Mouse (Mus musculus): Measurements from ENCODE around the gene Ucp2. TPM values are rescaled to one million over a fixed set of nuclear protein-coding genes. Genes with fewer than 3 reads are reported as not detected.
A peak's percentile ranks its signal among the peaks of the same experiment; 100 is the strongest.

The Ucp2 gene
- polyA plus RNA-seq, 1 experiment from 2014 or later, result 617 TPM

GRCm38 (mm10) chr7:100495042-100495441 is 1.9 kb downstream of the Ucp2 start:
- 38% methylated on average over 8 of the region's 8 CpGs for WGBS
- Histone ChIP-seq H3K36me3 (ENCODE audit: insufficient read depth, low read length) (peaks cover 15% of the 10 kb centered on the region), H3K27me3 (replicated peaks; ENCODE audit: insufficient read depth, low read length) (no peaks in the 10 kb centered on the region), H3K4me3 (ENCODE audit: low read depth, low read length) (peak overlapping the region; percentile 57), H3K4me1 (ENCODE audit: insufficient read depth, low read depth, low read length) (peaks cover 5% of the 10 kb centered on the region; the same call in 1 of the 2 replicates), H3K9ac (replicated peaks; ENCODE audit: low read depth) (peak overlapping the region; percentile 1; the same call in 1 of the 2 replicates), H3K27ac (ENCODE audit: low read length) (peak overlapping the region; percentile 87), H3K4me2 (replicated peaks; ENCODE audit: low read depth, low read length) (peak overlapping the region; percentile 83), H3K9me3 (ENCODE audit: low read length) (no peaks in the 10 kb centered on the region)
- no peak for TF ChIP-seq CTCF (IDR thresholded peaks at IDR 0.05)
- no peak for TF ChIP-seq EP300 (IDR thresholded peaks at IDR 0.05)
- ATAC-seq, result no peak
- peak; percentile 26 for DNase-seq (ENCODE audit: low spot score)

GRCm38 (mm10) chr7:100495581-100496251 is 2.6 kb downstream of the Ucp2 start:
- no peaks in the 10 kb centered on the region for H3K9me3 ChIP-seq (ENCODE audit: low read length)
- H3K36me3 ChIP-seq (ENCODE audit: insufficient read depth, low read length), result peaks cover 17% of the 10 kb centered on the region
- ATAC-seq, result peak; percentile 81
- peak overlapping the region; percentile 87 for H3K27ac ChIP-seq (ENCODE audit: low read length)
- TF ChIP-seq EP300 (IDR thresholded peaks at IDR 0.05) (0 out of 2 replicates have a peak, but pooled peaks have one; percentile 18), CTCF (IDR thresholded peaks at IDR 0.05) (peak; percentile 20; the same call in 1 of the 2 replicates)
- WGBS, result 36% methylated on average over 9 of the region's 11 CpGs
- H3K4me2 ChIP-seq (replicated peaks; ENCODE audit: low read depth, low read length), result peak overlapping the region; percentile 83
- H3K9ac ChIP-seq (replicated peaks; ENCODE audit: low read depth), result peak overlapping the region; percentile 1; the same call in 1 of the 2 replicates
- DNase-seq (ENCODE audit: low spot score), result peak; percentile 96
- no peaks in the 10 kb centered on the region for H3K27me3 ChIP-seq (replicated peaks; ENCODE audit: insufficient read depth, low read length)
- H3K4me1 ChIP-seq (ENCODE audit: insufficient read depth, low read depth, low read length), result peaks cover 5% of the 10 kb centered on the region; the same call in 1 of the 2 replicates
- peak overlapping the region; percentile 57 for H3K4me3 ChIP-seq (ENCODE audit: low read depth, low read length)

GRCm38 (mm10) chr7:100496371-100496770 is 3.2 kb downstream of the Ucp2 start:
- ATAC-seq (no peak), DNase-seq (ENCODE audit: low spot score) (no peak)
- H3K4me3 ChIP-seq (ENCODE audit: low read depth, low read length), result no peak overlapping the region
- TF ChIP-seq CTCF (IDR thresholded peaks at IDR 0.05) (no peak), EP300 (IDR thresholded peaks at IDR 0.05) (no peak)
- 63% methylated on average over 6 of the region's 6 CpGs for WGBS
- peaks cover 17% of the 10 kb centered on the region for H3K36me3 ChIP-seq (ENCODE audit: insufficient read depth, low read length)
- H3K9me3 ChIP-seq (ENCODE audit: low read length), result no peaks in the 10 kb centered on the region
- H3K4me1 ChIP-seq (ENCODE audit: insufficient read depth, low read depth, low read length), result peaks cover 5% of the 10 kb centered on the region; the same call in 1 of the 2 replicates
- peak overlapping the region; percentile 74 for H3K27ac ChIP-seq (ENCODE audit: low read length)
- H3K9ac ChIP-seq (replicated peaks; ENCODE audit: low read depth), result no peak overlapping the region
- H3K27me3 ChIP-seq (replicated peaks; ENCODE audit: insufficient read depth, low read length), result no peaks in the 10 kb centered on the region
- peak overlapping the region; percentile 83 for H3K4me2 ChIP-seq (replicated peaks; ENCODE audit: low read depth, low read length)

- H3K36me3 ChIP-seq (ENCODE audit: insufficient read depth, low read length), result peaks cover 17% of the 10 kb centered on the region
- no peaks in the 10 kb centered on the region for H3K27me3 ChIP-seq (replicated peaks; ENCODE audit: insufficient read depth, low read length)
- H3K9ac ChIP-seq (replicated peaks; ENCODE audit: low read depth), result no peak overlapping the region
- peaks cover 5% of the 10 kb centered on the region; the same call in 1 of the 2 replicates for H3K4me1 ChIP-seq (ENCODE audit: insufficient read depth, low read depth, low read length)
- DNase-seq (ENCODE audit: low spot score) (no peak), ATAC-seq (no peak)
- no peak overlapping the region for H3K4me3 ChIP-seq (ENCODE audit: low read depth, low read length)
- H3K27ac ChIP-seq (ENCODE audit: low read length), result no peak overlapping the region
- WGBS, result 97% methylated on average over 9 of the region's 9 CpGs
- no peaks in the 10 kb centered on the region for H3K9me3 ChIP-seq (ENCODE audit: low read length)
- peak overlapping the region; percentile 19; the same call in 1 of the 2 replicates for H3K4me2 ChIP-seq (replicated peaks; ENCODE audit: low read depth, low read length)
- TF ChIP-seq CTCF (IDR thresholded peaks at IDR 0.05) (no peak), EP300 (IDR thresholded peaks at IDR 0.05) (no peak)
Observed at GRCm38 (mm10) chr7:100496791-100497190, 3.7 kb downstream of the Ucp2 start.

GRCm38 (mm10) chr7:100497402-100497801 is 4.3 kb downstream of the Ucp2 start:
- peaks cover 17% of the 10 kb centered on the region for H3K36me3 ChIP-seq (ENCODE audit: insufficient read depth, low read length)
- no peak for ATAC-seq

GRCm38 (mm10) chr7:100497982-100498381 is 4.8 kb downstream of the Ucp2 start:
- DNase-seq (ENCODE audit: low spot score), result no peak
- Histone ChIP-seq H3K27ac (ENCODE audit: low read length) (no peak overlapping the region), H3K27me3 (replicated peaks; ENCODE audit: insufficient read depth, low read length) (no peaks in the 10 kb centered on the region), H3K4me1 (ENCODE audit: insufficient read depth, low read depth, low read length) (peaks cover 5% of the 10 kb centered on the region; the same call in 1 of the 2 replicates), H3K4me2 (replicated peaks; ENCODE audit: low read depth, low read length) (no peak overlapping the region), H3K9me3 (ENCODE audit: low read length) (no peaks in the 10 kb centered on the region), H3K36me3 (ENCODE audit: insufficient read depth, low read length) (peaks cover 17% of the 10 kb centered on the region), H3K9ac (replicated peaks; ENCODE audit: low read depth) (no peak overlapping the region), H3K4me3 (ENCODE audit: low read depth, low read length) (no peak overlapping the region)
- ATAC-seq, result no peak
- TF ChIP-seq EP300 (IDR thresholded peaks at IDR 0.05) (no peak), CTCF (IDR thresholded peaks at IDR 0.05) (no peak)
- 82% methylated on average over 11 of the region's 13 CpGs for WGBS

More at GRCm38 (mm10) chr7:100497402-100497801, 4.3 kb downstream of the Ucp2 start:
- no peak overlapping the region for H3K4me3 ChIP-seq (ENCODE audit: low read depth, low read length)
- no peak overlapping the region for H3K27ac ChIP-seq (ENCODE audit: low read length)
- peaks cover 5% of the 10 kb centered on the region; the same call in 1 of the 2 replicates for H3K4me1 ChIP-seq (ENCODE audit: insufficient read depth, low read depth, low read length)
- H3K9ac ChIP-seq (replicated peaks; ENCODE audit: low read depth), result no peak overlapping the region
- TF ChIP-seq CTCF (IDR thresholded peaks at IDR 0.05) (no peak), EP300 (IDR thresholded peaks at IDR 0.05) (no peak)
- H3K27me3 ChIP-seq (replicated peaks; ENCODE audit: insufficient read depth, low read length), result no peaks in the 10 kb centered on the region
- H3K4me2 ChIP-seq (replicated peaks; ENCODE audit: low read depth, low read length), result no peak overlapping the region
- H3K9me3 ChIP-seq (ENCODE audit: low read length), result no peaks in the 10 kb centered on the region
- no peak for DNase-seq (ENCODE audit: low spot score)
- WGBS, result 68% methylated on average over 4 of the region's 4 CpGs

All from lung, postnatal 0 days (tissue).